Mouse (Mus musculus): ENCODE results near the gene Pi4ka. TPM values are rescaled to one million over a fixed set of nuclear protein-coding genes. Genes with fewer than 3 reads are reported as not detected.

The Pi4ka gene
- 10 to 100 TPM; 42.5 to 51.8 TPM for polyA plus RNA-seq (2017; shearing (Covaris generic))

GRCm38 (mm10) chr16:17405736-17406443 lies at the start of gene Pi4ka, which contains the start of gene Snap29:
TSS of gene Pi4ka (minus strand) at chr16:17406314.
TSS of gene Snap29 (plus strand) at chr16:17405986.
- ATAC-seq, result peak; percentile 95

- ATAC-seq, result peak; percentile 15
Observed at GRCm38 (mm10) chr16:17452373-17452715, 46.2 kb upstream of the Pi4ka start.

DNA sequence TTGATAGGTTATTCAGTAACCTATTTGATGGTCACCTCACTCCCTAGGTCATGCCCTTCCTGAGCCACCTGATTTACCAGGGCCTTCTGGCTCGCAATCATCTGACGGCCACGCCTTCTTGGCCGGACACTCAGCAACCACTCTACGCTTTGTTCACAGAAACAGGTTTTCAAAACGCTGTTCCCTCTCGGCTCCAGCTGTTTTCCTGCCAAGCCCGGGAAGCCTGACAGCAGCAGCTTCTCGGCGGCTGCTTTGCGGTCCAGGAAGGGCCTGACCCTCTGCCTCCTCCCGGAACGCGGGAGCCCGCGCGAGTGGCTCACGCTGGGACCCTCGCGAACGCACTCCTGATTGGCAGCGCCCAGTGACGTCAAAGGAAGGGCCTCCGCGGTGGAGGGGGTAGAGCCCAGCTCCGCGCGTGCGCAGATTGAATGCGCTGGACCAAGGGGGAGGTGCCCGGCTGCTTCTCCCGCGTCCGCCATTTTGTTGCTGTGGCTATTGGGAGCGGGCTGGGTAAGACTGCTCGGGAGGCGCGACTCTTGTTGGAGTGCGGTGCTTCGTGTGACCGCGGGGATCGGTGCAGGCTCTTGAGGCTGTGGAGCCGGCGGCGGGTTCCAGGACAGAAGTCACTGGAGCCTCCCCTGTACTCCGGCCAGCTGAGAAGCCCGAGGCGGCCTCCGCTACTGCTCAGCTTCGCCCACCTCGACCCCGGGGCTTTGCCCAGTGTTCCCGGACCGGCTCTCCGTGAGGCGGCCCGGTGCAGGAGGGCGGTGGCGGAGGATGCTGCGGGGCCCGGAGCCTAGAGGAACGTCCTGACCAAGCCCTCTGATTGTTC lies 45.6 kb upstream of the Pi4ka start, which contains the start of gene Crkl:
TSS of gene Crkl (plus strand) at position 447 of the 832 bp plus-strand sequence.
- peak; percentile 95 for ATAC-seq

DNA sequence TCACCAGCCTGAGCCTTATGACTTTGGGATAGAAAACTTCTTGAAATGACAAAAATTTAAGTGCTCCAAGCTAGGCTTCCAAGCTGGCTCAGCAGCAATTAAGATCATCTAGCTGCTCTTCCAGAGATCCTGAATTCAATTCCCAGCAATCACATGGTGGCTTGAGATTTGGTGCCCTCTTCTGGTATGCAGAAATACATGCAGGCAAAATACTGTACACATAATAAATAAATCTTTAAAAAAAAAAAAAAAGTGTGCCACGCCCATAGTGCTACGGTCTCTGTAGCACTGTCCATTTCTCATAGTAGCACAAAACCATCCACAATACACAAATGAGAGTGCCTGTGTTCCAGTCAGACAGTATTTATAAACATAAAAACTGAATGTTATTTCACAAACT lies 26.5 kb upstream of the Pi4ka start:
- no peak for ATAC-seq

DNA sequence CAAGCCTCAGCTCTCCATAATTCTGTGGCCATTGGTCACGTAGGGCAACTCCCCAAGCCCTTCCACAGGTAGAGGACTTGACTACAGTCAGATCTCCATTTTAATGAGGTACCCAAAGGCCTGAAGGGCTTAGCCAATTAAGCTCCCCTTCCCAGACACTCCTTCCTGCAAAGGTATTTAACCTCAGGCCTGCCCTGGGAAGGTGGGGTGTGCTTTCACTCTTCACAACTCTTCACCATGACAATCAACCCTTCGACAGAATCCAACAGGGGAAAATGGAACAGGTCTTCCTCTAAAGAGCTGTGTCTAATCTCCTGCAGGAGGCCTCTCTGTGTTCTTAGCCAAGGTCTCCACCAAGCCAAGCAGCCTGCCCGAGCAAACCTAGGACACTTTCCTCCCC lies 16.9 kb upstream of the Pi4ka start:
- ATAC-seq, result no peak

- no peak for ATAC-seq
Observed at GRCm38 (mm10) chr16:17410209-17410608, 4.1 kb upstream of the Pi4ka start.

DNA sequence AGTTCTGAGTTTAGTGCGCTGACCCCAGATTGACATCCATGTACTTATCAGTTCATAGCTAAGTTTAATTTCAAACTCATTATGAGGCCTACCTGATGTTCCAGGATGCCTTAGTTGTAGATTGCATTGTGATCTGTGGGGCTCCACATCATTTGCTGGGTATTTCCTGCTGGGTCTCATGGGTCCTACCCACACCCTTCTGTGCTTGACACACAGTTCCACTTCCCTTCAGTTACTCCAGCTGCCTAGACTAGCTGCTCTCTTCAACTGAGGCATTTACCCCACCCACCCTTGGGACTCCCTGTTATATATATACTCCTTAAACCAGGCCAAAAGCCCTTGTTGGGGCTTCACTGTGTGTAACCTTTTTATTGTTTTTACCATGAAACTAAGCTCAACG lies 2.9 kb upstream of the Pi4ka start:
- no peak for ATAC-seq

GRCm38 (mm10) chr16:17406512-17407231 lies 558 bp upstream of the Pi4ka start:
- ATAC-seq, result no peak

GRCm38 (mm10) chr16:17405271-17405696 lies 830 bp downstream of the Pi4ka start:
- peak; percentile 31 for ATAC-seq

DNA sequence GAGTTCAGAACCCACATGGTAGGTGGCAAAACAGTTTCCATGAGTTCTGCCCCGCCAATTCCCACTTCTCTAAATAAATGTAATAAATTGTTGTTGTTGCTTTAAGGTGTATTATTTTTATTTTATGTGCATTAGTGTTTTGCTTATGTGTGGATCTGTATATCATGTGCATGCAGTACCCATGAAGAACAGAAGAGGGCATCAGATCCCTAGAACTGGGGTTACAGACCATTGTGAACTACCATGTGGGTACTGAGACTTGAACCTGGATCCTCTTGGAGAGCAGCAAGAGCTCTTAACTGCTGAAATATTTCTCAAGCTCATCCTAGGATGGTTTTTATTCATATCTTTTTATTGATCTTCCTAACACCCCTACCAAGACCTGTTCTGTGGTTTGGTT lies 3.3 kb downstream of the Pi4ka start:
- no peak for ATAC-seq

- no peak for ATAC-seq
Observed at GRCm38 (mm10) chr16:17392784-17393183, 13.3 kb downstream of the Pi4ka start.

DNA sequence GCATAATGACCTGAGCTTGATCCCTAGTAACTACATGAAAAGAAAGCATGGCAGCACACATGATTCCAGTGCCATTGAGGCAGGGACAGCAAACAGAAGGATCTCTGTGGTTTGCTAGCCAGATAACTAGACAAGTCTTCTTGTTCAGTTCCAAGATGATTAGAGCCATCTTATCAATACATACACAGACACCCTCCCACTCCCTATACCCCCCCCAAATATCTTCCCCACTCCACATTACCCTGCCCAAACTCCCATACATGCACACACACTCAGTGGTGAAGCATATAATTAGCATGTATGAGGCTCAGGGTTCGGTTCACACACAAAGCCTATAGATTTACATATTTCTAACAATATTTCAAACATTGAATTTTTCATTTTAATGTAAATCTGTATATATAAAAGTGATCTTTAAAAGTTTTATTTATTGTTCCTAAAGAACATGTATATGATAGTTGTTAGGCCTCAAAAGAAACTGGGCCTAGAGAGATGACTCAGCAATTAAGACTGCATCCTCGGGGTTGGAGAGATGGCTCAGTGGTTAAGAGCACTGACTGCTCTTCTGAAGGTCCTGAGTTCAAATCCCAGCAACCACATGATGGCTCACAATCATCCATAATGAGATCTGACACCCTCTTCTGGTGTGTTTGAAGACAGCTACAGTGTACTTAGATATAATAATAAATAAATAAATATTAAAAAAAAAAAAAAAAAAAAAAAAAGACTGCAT lies 22.4 kb downstream of the Pi4ka start:
- no peak for ATAC-seq

DNA sequence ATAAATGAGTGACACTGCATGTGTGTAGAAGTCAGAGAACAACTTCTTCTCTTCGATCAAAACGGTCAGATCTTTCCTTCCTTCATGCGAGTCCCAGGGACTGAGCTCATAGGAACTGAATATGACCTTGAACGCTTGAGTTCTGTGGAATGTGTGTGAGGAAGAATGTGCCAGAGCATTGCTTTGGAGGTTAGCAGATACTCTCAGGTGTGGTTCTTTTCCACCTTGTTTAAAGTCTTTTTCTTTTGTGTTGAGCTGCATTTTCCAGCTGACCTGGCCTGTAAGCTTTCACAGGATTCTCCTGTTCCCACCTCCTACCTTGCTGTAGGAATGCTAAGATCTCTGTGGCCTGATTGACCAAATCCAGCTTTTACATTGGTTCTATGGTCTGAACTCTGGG lies 23.8 kb downstream of the Pi4ka start:
- no peak for ATAC-seq

DNA sequence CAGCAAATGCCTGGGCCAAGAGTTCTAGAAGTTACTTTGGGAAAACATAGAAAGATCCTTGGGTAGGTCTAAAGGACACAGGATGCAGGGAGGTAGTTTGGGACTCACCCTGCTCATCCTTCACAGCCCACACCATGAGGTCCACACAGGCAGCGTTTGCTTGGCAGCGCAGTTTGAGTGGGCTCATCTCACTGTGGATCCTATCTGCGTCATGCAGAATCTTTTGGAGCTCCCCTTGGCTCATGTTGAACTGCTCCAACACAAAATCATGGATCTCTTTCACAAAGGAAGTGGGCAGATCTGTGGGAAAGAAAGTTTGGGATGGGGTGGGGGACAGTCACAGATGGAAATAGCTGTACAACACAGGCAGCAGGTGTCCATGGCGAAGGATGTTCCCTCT lies 47.3 kb downstream of the Pi4ka start:
- ATAC-seq, result no peak

DNA sequence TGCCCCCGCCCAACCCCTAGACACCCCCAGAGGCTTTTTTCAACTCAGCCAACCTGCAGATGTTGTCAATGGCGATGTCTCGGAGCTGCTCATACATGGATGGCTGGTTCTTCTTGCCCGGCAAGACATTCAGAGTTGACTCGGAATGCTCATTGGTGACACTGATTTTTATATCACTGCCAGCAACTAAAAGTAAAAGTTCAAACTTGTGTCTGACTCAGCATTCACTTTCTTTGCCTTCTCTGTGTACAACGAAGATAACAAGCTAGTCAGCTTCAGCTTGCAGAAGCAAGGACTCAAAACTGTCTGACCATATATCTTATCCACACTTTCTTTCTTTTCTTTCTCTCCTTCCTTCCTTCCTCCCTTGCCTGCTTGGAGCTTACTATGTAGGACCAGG lies 50.1 kb downstream of the Pi4ka start:
- no peak for ATAC-seq

DNA sequence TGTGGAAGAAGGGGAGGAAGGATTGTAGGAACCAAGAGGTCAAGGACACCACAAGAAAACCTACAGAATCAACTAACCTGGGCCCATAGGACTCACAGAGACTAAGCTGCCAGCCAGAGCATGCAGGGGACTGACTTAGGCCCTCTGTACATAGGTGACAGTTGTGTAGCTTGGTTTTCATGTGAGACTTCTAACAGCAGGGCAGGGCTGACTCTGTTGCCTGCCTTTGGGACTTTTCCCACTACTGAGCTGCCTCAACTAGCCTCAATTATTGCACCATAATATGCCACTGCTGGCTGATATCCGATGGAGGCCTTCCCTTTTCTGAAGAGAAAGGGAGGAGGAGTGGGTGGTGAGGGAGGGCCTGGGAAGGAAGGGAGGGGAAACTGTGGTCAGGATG lies 59.3 kb downstream of the Pi4ka start:
- ATAC-seq, result no peak

DNA sequence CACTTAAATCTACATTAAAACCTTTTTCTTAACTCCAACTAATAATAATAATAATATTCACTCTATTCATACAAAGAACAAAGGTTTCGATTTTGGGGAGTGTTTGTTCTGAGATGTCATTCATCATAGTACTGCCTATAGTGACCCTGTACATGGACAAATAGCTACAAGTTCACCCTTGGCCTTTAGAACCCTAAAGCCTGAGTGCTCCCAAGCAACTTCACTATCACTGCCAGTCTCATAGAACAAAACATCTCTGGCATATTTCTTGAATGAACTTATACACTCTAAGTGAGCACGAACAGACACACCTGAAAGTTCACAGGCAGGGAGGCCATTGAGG lies 60.3 kb downstream of the Pi4ka start:
- no peak for ATAC-seq

DNA sequence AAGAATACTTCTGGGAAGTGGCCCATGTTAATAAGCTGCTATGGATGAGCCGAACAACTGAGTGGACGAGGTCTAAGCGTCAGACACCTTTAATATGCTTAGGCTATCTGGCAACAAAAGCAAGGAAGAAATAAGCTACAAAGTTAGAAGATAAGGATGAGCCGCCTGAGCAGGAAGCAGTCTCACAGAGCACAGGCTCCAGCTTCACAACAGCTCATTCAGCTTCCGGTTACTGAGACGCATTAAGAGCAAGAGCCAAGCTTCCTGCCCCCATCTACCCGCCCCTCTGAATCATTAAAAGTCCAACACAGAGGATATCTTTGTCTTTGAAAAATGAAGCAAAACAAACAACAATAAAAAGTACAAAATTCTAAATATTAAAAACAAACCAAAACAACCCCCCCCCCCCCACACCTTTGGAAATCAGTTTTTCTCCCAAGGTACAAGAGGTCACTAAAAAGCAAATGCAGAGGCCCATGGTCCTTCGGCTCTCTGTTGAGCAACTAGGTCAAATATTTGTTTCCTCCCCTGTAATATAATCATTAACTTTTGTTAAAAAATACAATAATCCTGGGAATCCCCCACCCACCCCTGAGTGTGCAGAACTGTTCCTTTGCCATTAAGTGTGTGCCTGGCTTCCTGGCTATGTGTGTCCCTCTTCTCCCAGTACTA lies 60.8 kb downstream of the Pi4ka start:
- no peak for ATAC-seq

DNA sequence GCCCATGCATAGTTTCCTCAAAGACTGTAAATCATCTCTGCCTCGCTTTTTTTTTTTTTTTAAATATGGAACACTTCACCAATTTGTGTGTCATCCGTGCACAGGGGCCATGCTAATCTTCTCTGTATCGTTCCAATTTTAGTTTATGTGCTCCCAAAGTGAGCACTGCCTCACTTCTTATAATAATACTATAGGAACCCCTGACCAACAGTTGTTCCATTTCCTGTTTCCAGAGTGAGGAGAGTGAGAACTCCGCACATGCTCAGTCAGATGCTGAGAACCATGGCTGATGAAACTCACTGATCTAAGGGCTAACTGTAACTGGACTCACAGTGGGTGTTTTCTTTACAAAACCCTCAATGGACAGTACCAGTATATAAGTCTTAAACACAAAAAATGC lies 64.3 kb downstream of the Pi4ka start:
- no peak for ATAC-seq

DNA sequence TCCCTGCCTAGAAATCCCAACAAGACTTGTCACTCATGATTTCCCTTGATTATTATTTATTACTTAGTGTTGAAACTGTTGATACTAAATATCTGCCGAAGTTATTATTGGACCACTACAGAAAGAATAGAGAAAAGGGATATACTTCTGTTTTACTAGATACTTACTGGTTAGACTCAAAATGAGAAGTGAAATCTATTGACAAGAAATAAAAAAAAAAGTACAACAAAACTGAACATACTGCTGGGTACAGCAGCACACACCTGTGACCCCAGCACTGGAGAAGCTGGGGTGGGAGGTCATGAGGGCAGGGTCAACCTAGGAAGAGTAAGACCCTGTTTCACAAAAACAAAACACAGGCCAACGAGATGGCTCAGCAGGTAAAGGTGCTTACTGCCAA lies 65.4 kb downstream of the Pi4ka start:
- no peak for ATAC-seq

GRCm38 (mm10) chr16:17339701-17340100 lies 66.4 kb downstream of the Pi4ka start:
- no peak for ATAC-seq

DNA sequence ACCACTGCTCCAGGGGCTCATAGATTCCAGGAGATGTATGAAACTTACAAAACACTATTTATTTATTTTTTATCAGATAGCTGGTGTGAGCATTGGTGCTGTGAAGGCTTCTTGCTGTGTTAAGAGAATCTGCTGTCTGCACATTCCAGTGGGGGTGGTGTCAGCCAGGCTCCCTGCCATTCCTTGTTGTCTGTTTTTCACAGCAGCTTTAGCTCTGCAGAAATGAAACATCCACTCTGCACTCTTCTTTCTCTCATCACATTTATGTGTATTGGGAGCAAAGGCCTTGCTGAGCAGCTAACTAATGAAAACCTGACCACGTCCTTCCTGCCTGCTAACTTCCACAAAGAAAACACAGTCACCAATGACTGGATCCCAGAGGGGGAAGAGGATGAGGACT lies 70.0 kb downstream of the Pi4ka start:
- ATAC-seq, result no peak
